Mouse (Mus musculus) cerebellum, adult 11-12 months (tissue): Measurements from ENCODE around the gene Eya2.
"Not testable (repeated sequence)": the region's sequence is repeated elsewhere in the genome, so short reads cannot be mapped to it uniquely, and the experiment has no call there.

Source experiments
- DNase-seq: peaks from one replicate; pipeline ENCODE4 v3.0.0; 2022

The Eya2 gene

GRCm38 (mm10) chr2:165786467-165786866, 191.6 kb downstream of the Eya2 start:
- no peak for DNase-seq

GRCm38 (mm10) chr2:165788005-165788404, 193.2 kb downstream of the Eya2 start:
- DNase-seq: peak; percentile 91

- no peak for DNase-seq
These were observed 194.0 kb downstream of the Eya2 start for GRCm38 (mm10) chr2:165788796-165789195.

GRCm38 (mm10) chr2:165789667-165790066, 194.8 kb downstream of the Eya2 start:
- no peak for DNase-seq

GRCm38 (mm10) chr2:165791026-165791425, 196.2 kb downstream of the Eya2 start:
- no peak for DNase-seq

- no peak for DNase-seq
These were observed 196.8 kb downstream of the Eya2 start for GRCm38 (mm10) chr2:165791657-165792056.

- DNase-seq: no peak
These were observed 197.8 kb downstream of the Eya2 start for GRCm38 (mm10) chr2:165792431-165793282.

- DNase-seq: no peak
These were observed 198.4 kb downstream of the Eya2 start for GRCm38 (mm10) chr2:165793283-165793638.

GRCm38 (mm10) chr2:165797876-165798275, 203.0 kb downstream of the Eya2 start:
- no peak for DNase-seq

- not testable (repeated sequence) for DNase-seq
These were observed 205.3 kb downstream of the Eya2 start for GRCm38 (mm10) chr2:165800174-165800573.

- no peak for DNase-seq
These were observed 213.5 kb downstream of the Eya2 start for GRCm38 (mm10) chr2:165808179-165808975.

GRCm38 (mm10) chr2:165809091-165809490, 214.3 kb downstream of the Eya2 start:
- no peak for DNase-seq

GRCm38 (mm10) chr2:165809901-165810477, 215.2 kb downstream of the Eya2 start:
- no peak for DNase-seq

GRCm38 (mm10) chr2:165811536-165811935, 216.7 kb downstream of the Eya2 start:
- DNase-seq: no peak

- peak; percentile 1 for DNase-seq
These were observed 218.1 kb downstream of the Eya2 start for GRCm38 (mm10) chr2:165812889-165813288.

- DNase-seq: no peak
These were observed 220.5 kb downstream of the Eya2 start for GRCm38 (mm10) chr2:165815103-165815880.

GRCm38 (mm10) chr2:165817437-165817836, 222.6 kb downstream of the Eya2 start:
- DNase-seq: no peak

- DNase-seq: no peak
These were observed 223.7 kb downstream of the Eya2 start for GRCm38 (mm10) chr2:165818570-165818969.

GRCm38 (mm10) chr2:165818985-165819948, 224.4 kb downstream of the Eya2 start:
- DNase-seq: peak; percentile 72

- no peak for DNase-seq
These were observed 225.2 kb downstream of the Eya2 start for GRCm38 (mm10) chr2:165820073-165820472.

- no peak for DNase-seq
These were observed 225.8 kb downstream of the Eya2 start for GRCm38 (mm10) chr2:165820504-165821095.
